8 mouse cellular contexts compared by ENCODE assay signal in genomic region chr19:6127760-6128341, GRCm38 (mm10). TPM values are rescaled to one million over a fixed set of nuclear protein-coding genes. Genes with fewer than 3 reads are reported as not detected.
A peak's percentile ranks its signal among the peaks of the same experiment; 100 is the strongest.
DNase-seq lines count a peak whose midpoint lies in the region; ATAC-seq and TF ChIP-seq lines count a peak whose summit lies in the region.

Snx15 (minus strand) TSS chr19:6128304.

- peaks cover 11% of the 10 kb centered on the region for H3K36me3 ChIP-seq in megakaryocyte, embryonic 14.5 days (replicated peaks; ENCODE audit: low read length)

- no peaks in the 10 kb centered on the region for H3K9me3 ChIP-seq in megakaryocyte, embryonic 14.5 days

- peak within 1 kb of the TSS; percentile 67 for H3K27ac ChIP-seq in cortical plate, adult 2 months (ENCODE audit: insufficient read depth, low read length)

- H3K4me3 ChIP-seq in cortical plate, adult 2 months (ENCODE audit: insufficient read depth, low read length), result peak within 1 kb of the TSS; percentile 60
- H3K4me3 ChIP-seq in megakaryocyte, embryonic 14.5 days (replicated peaks), result peak within 1 kb of the TSS; percentile 95

- peak; percentile 93 to 96 for DNase-seq in gastrocnemius, adult 8-10 months (ENCODE audit: low spot score in 2 of 2)
- peak; percentile 88 for DNase-seq in hindlimb bud, embryonic 11.5 days (ENCODE audit: extremely low spot score, low read depth, low spot score)
- peak; percentile 94 to 96 for DNase-seq in left cerebral cortex, adult 8-10 months (ENCODE audit: low spot score in 2 of 2)
- DNase-seq in right cerebral cortex, postnatal 10 days (ENCODE audit: low spot score in 2 of 2), result peak; percentile 96 to 97
- DNase-seq in urinary bladder, postnatal 25 days (ENCODE audit: low spot score), result peak; percentile 90

- TF ChIP-seq POLR2A in cortical plate, adult 2 months (IDR thresholded peaks at IDR 0.05; ENCODE audit: extremely low read depth, insufficient read depth, low read length), result peak; percentile 54; the same call in 1 of the 2 replicates

- ATAC-seq in activated CD4-positive, CD25-positive, alpha-beta regulatory T cell, adult 4 months, result peak; percentile 92

- H3K4me1 ChIP-seq in cortical plate, adult 2 months (ENCODE audit: control insufficient read depth, insufficient read depth, low read length), result no peaks in the 10 kb centered on the region
- H3K4me1 ChIP-seq in megakaryocyte, embryonic 14.5 days, result peaks cover 40% of the 10 kb centered on the region

- no peaks in the 10 kb centered on the region for H3K27me3 ChIP-seq in megakaryocyte, embryonic 14.5 days (replicated peaks)

- TF ChIP-seq CTCF in cortical plate, adult 2 months (IDR thresholded peaks at IDR 0.05; ENCODE audit: extremely low read depth, insufficient read depth, low read length), result no peak

RNA-seq across cellular contexts. Expression of gene Snx15, which starts in this region (rescaled TPM):
- 10 to 100 TPM; 17.4 to 25.2 TPM for polyA plus RNA-seq in activated CD4-positive, CD25-positive, alpha-beta regulatory T cell, adult 4 months (2017; shearing (Covaris generic))
- polyA plus RNA-seq in cortical plate, adult 2 months (2012; rRNA removed), result 63.8 and 68.9 TPM in 2 replicates
- 10 to 100 TPM in 2 of 4 experiments, 1 to 10 TPM in 2; 8.0 to 10.9 (median 9.7) TPM for total RNA-seq in gastrocnemius, adult 8-10 months (2022)
- 10 to 100 TPM; 36.9 to 50.9 (median 45.7) TPM for total RNA-seq in left cerebral cortex, adult 8-10 months (2022)
- 138 and 337 TPM in 2 replicates for polyA plus RNA-seq in megakaryocyte, embryonic 14.5 days (2012; ENCODE audit: insufficient read depth, low replicate concordance)

Comparison
In these comparisons a context has a peak if more than half of its experiments do, and no peak if none do; other contexts are left out.
1. Peak in every context shown above with its lines: DNase-seq, ATAC-seq, H3K4me3 ChIP-seq and H3K27ac ChIP-seq.